Mouse (Mus musculus): ENCODE results near the gene Msh4.

The Msh4 gene

GRCm38 (mm10) chr3:153808406-153808805 lies 97.5 kb downstream of the Msh4 start:
- no peak for DNase-seq (ENCODE audit: low spot score in 2 of 2)

GRCm38 (mm10) chr3:153807444-153808149 lies 98.3 kb downstream of the Msh4 start:
- DNase-seq (ENCODE audit: low spot score in 2 of 2), result no peak

Data from frontal cortex, postnatal 25 days (tissue).